Mouse (Mus musculus): ENCODE measurements around the gene Pde3a. TPM values are rescaled to one million over a fixed set of nuclear protein-coding genes. Genes with fewer than 3 reads are reported as not detected.

Pde3a gene
- total RNA-seq, 2 experiments from 2014 or later = not detected

GRCm38 (mm10) chr6:141456591-141456990 is 207.5 kb downstream of the Pde3a start:
- no peak for ATAC-seq (replicated peaks; ENCODE audit: poor library complexity, severe bottlenecking)

GRCm38 (mm10) chr6:141470251-141470650 is 221.2 kb downstream of the Pde3a start:
- no peak for ATAC-seq (replicated peaks; ENCODE audit: poor library complexity, severe bottlenecking)

- ATAC-seq (replicated peaks; ENCODE audit: poor library complexity, severe bottlenecking) = no peak
Measured at GRCm38 (mm10) chr6:141474223-141474622, 225.2 kb downstream of the Pde3a start.

GRCm38 (mm10) chr6:141474696-141475095 is 225.6 kb downstream of the Pde3a start:
- ATAC-seq (replicated peaks; ENCODE audit: poor library complexity, severe bottlenecking) = no peak

- ATAC-seq (replicated peaks; ENCODE audit: poor library complexity, severe bottlenecking) = no peak
Measured at GRCm38 (mm10) chr6:141485302-141486021, 236.4 kb downstream of the Pde3a start.

GRCm38 (mm10) chr6:141487266-141487665 is 238.2 kb downstream of the Pde3a start:
- ATAC-seq (replicated peaks; ENCODE audit: poor library complexity, severe bottlenecking) = no peak

GRCm38 (mm10) chr6:141488619-141489018 is 239.6 kb downstream of the Pde3a start:
- ATAC-seq (replicated peaks; ENCODE audit: poor library complexity, severe bottlenecking) = peak; percentile 80

- ATAC-seq (replicated peaks; ENCODE audit: poor library complexity, severe bottlenecking) = no peak
Measured at GRCm38 (mm10) chr6:141494909-141495308, 245.8 kb downstream of the Pde3a start.

GRCm38 (mm10) chr6:141495634-141496418 is 246.8 kb downstream of the Pde3a start:
- no peak for ATAC-seq (replicated peaks; ENCODE audit: poor library complexity, severe bottlenecking)

GRCm38 (mm10) chr6:141499511-141499910 is 250.4 kb downstream of the Pde3a start:
- no peak for ATAC-seq (replicated peaks; ENCODE audit: poor library complexity, severe bottlenecking)

- ATAC-seq (replicated peaks; ENCODE audit: poor library complexity, severe bottlenecking) = no peak
Measured at GRCm38 (mm10) chr6:141501171-141501570, 252.1 kb downstream of the Pde3a start.

- ATAC-seq (replicated peaks; ENCODE audit: poor library complexity, severe bottlenecking) = no peak
Measured at GRCm38 (mm10) chr6:141522541-141522940, 273.5 kb downstream of the Pde3a start.

- ATAC-seq (replicated peaks; ENCODE audit: poor library complexity, severe bottlenecking) = no peak
Measured at GRCm38 (mm10) chr6:141523747-141524640, 274.9 kb downstream of the Pde3a start, which contains the start of gene Slco1c1. Gene Slco1c1 (plus strand): TSS chr6:141524368.

- no peak for ATAC-seq (replicated peaks; ENCODE audit: poor library complexity, severe bottlenecking)
Measured at GRCm38 (mm10) chr6:141525787-141526186, 276.7 kb downstream of the Pde3a start.

GRCm38 (mm10) chr6:141530865-141531264 is 281.8 kb downstream of the Pde3a start:
- no peak for ATAC-seq (replicated peaks; ENCODE audit: poor library complexity, severe bottlenecking)

- ATAC-seq (replicated peaks; ENCODE audit: poor library complexity, severe bottlenecking) = no peak
Measured at GRCm38 (mm10) chr6:141537298-141537697, 288.2 kb downstream of the Pde3a start.

GRCm38 (mm10) chr6:141541136-141541535 is 292.1 kb downstream of the Pde3a start:
- no peak for ATAC-seq (replicated peaks; ENCODE audit: poor library complexity, severe bottlenecking)

- ATAC-seq (replicated peaks; ENCODE audit: poor library complexity, severe bottlenecking) = no peak
Measured at GRCm38 (mm10) chr6:141543344-141543743, 294.3 kb downstream of the Pde3a start.
